Comparison of ENCODE assay signal across 14 mouse cellular contexts in the genomic region with DNA sequence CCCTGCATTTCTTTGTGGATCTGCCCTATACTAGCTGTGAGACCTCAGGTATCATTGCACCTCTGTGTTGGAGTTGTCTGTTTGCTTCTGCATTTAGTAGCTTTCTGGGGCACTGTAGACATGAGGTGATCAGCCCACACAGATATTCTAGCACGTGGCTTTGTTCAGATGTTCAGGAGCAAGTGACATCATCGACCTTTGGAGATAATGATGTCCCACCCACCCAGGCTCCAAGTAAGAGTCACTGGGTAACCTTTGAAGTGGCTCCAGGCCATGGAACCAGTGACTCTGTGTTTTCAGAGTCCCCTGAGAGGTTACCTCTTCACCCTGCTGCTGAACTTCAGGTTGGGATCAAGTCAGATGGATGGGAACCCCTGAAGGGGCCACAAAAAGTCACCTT. TPM values are rescaled to one million over a fixed set of nuclear protein-coding genes. Genes with fewer than 3 reads are reported as not detected.
DNase-seq lines count a peak whose midpoint lies in the region; ATAC-seq and TF ChIP-seq lines count a peak whose summit lies in the region.
"Had no signal": no experiment of that assay in that cellular context is flagged by ENCODE, and none has a peak within 500 bp of the region (broad histone marks: within the 10 kb centered on the region; RNA-seq: fewer than 3 reads in every experiment).

No protein-coding gene starts in this region.

- 60% methylated on average over 2 of the region's 2 CpGs for WGBS in kidney, embryonic 15.5 days

- H3K27me3 ChIP-seq in kidney, embryonic 15.5 days, result no peaks in the 10 kb centered on the region
- H3K27me3 ChIP-seq: hindbrain, embryonic 12.5 days; limb, embryonic 13.5 days had no signal

- H3K9me3 ChIP-seq in kidney, embryonic 15.5 days (replicated peaks), result no peaks in the 10 kb centered on the region
- H3K9me3 ChIP-seq: heart, embryonic 10.5 days; hindbrain, embryonic 12.5 days; limb, embryonic 13.5 days had no signal

- H3K9ac ChIP-seq in kidney, embryonic 15.5 days, result no peak overlapping the region
- H3K9ac ChIP-seq: hindbrain, embryonic 12.5 days had no signal

- H3K36me3 ChIP-seq in kidney, embryonic 15.5 days, result peaks cover 56% of the 10 kb centered on the region

- 0 out of 2 replicates have a peak overlapping the region, but pooled peaks have one; percentile 93 for H3K27ac ChIP-seq in kidney, embryonic 15.5 days
- 0 out of 2 replicates have a peak overlapping the region, but pooled peaks have one; percentile 85 for H3K27ac ChIP-seq in cortical plate, adult 2 months (ENCODE audit: insufficient read depth, low read length)

- peaks cover 56% of the 10 kb centered on the region for H3K4me1 ChIP-seq in kidney, embryonic 15.5 days
- peaks cover 26% of the 10 kb centered on the region for H3K4me1 ChIP-seq in cortical plate, adult 2 months (ENCODE audit: control insufficient read depth, insufficient read depth, low read length)

- H3K4me3 ChIP-seq in kidney, embryonic 15.5 days (replicated peaks), result no peak overlapping the region
- no peak overlapping the region for H3K4me3 ChIP-seq in cortical plate, adult 2 months (ENCODE audit: insufficient read depth, low read length)
- H3K4me3 ChIP-seq: hindbrain, embryonic 12.5 days; limb, embryonic 13.5 days had no signal

- no peak for TF ChIP-seq CTCF in cortical plate, adult 2 months (IDR thresholded peaks at IDR 0.05; ENCODE audit: extremely low read depth, insufficient read depth, low read length)

- no peak for DNase-seq in kidney, postnatal 25 days
- DNase-seq in thymus, postnatal 0 days (ENCODE audit: low spot score), result peak; percentile 37
- no peak for DNase-seq in thymus, postnatal 10 days (ENCODE audit: low spot score in 2 of 2)
- DNase-seq in right cerebral cortex, postnatal 25 days, result no peak
- DNase-seq: cerebellum, adult 9-10 months; forebrain, postnatal 0 days; kidney, adult 8-10 months; right cerebral cortex, adult 18-20 months had no signal

- ATAC-seq in kidney, embryonic 15.5 days (replicated peaks; ENCODE audit: low FRiP score), result no peak
- ATAC-seq in erythroblast, adult 5-6 weeks (replicated peaks; ENCODE audit: low FRiP score, poor library complexity, severe bottlenecking), result no peak

- no peak overlapping the region for H3K4me2 ChIP-seq in kidney, embryonic 15.5 days

- TF ChIP-seq POLR2A in cortical plate, adult 2 months (IDR thresholded peaks at IDR 0.05; ENCODE audit: extremely low read depth, insufficient read depth, low read length), result no peak

RNA-seq across cellular contexts. Expression of a gene that starts 29.8 kb away (rescaled TPM):
- 124 and 132 TPM in 2 replicates for polyA plus RNA-seq in kidney, embryonic 15.5 days (2015; fragmentation: Nextera tagmentation; extraction: Ambion mirVana)
- 86.5 and 86.6 TPM in 2 replicates for polyA plus RNA-seq in thymus, postnatal 0 days (2015; fragmentation: Nextera tagmentation; extraction: Ambion mirVana)
- 38.2 and 38.3 TPM in 2 replicates for polyA plus RNA-seq in cortical plate, adult 2 months (2012; rRNA removed)
- 5.4 and 8.6 TPM in 2 replicates for total RNA-seq in erythroblast, adult 5-6 weeks (2015; ENCODE audit: low replicate concordance)
- 2.9 and 5.3 TPM in 2 replicates for total RNA-seq in erythroblast, adult 5-6 weeks (2017; ENCODE audit: low replicate concordance)
